Mouse (Mus musculus) intestine, embryonic 14.5 days (tissue): ENCODE measurements around the gene Zfp385b. TPM values are rescaled to one million over a fixed set of nuclear protein-coding genes. Genes with fewer than 3 reads are reported as not detected.

Experiments used
- ATAC-seq: fragments of 200-750 bp; cut with Nextera tagmentation; replicated peaks from 2 replicates; pipeline ENCODE4 v1.8.0; 2017; ENCODE audit warnings: low read depth, moderate number of reproducible peaks, moderate TSS enrichment, moderate library complexity; ENCODE audit not compliant: low FRiP score, low TSS enrichment
- DNase-seq: peaks from one replicate; pipeline ENCODE4 v3.0.0-alpha.2; 2018; ENCODE audit warnings: low spot score
- H3K27ac ChIP-seq: fragments of 300-500 bp; sonication (generic); 2 replicates; pipeline ENCODE4 v1.5.1; 2014; ENCODE audit warnings: low read depth, mild to moderate bottlenecking, control low read depth
- H3K27me3 ChIP-seq: fragments of 300-500 bp; sonication (generic); replicated peaks from 2 replicates; pipeline ENCODE4 v1.6.1; 2014; ENCODE audit warnings: low read length, control low read depth; ENCODE audit not compliant: control insufficient read depth, insufficient read depth
- H3K36me3 ChIP-seq: fragments of 300-500 bp; sonication (generic); 2 replicates; pipeline ENCODE4 v1.6.1; 2014; ENCODE audit warnings: low read length, control low read depth; ENCODE audit not compliant: control insufficient read depth, insufficient read depth
- H3K4me1 ChIP-seq: fragments of 300-500 bp; sonication (generic); replicated peaks from 2 replicates; pipeline ENCODE4 v1.6.1; 2014; ENCODE audit warnings: low read length, control low read depth, mixed read lengths; ENCODE audit not compliant: control insufficient read depth, insufficient read depth
- H3K4me2 ChIP-seq: fragments of 300-500 bp; sonication (generic); 2 replicates; pipeline ENCODE4 v1.6.1; 2014; ENCODE audit warnings: low read length
- H3K4me3 ChIP-seq: fragments of 300-500 bp; sonication (generic); 2 replicates; pipeline ENCODE4 v1.5.1; 2014; ENCODE audit warnings: low read depth, low read length, control low read depth, mixed read lengths
- H3K9ac ChIP-seq: fragments of 300-500 bp; sonication (generic); 2 replicates; pipeline ENCODE4 v1.6.1; 2014; ENCODE audit warnings: mild to moderate bottlenecking, low read length
- H3K9me3 ChIP-seq: fragments of 300-500 bp; sonication (generic); 2 replicates; pipeline ENCODE4 v1.6.1; 2016; ENCODE audit warnings: low read length, control low read depth; ENCODE audit not compliant: control insufficient read depth
- WGBS: fragments of 180-500 bp; shearing (Covaris S2); extraction: QIAGEN DNeasy Blood & Tissue Kit; methylation state at CpG from one replicate; pipeline ENCODE4 v1.1.7; 2014; 5-methylcytosine and 5-hydroxymethylcytosine counted together
- polyA plus RNA-seq: library from polyadenylated mRNA; unstranded; fragments of >200 nt; fragmentation: Nextera tagmentation; extraction: Ambion mirVana; gene quantifications from 2 replicates; pipeline ENCODE4 v1.2.1, GENCODE M21; 2014

Gene Zfp385b
- polyA plus RNA-seq, 1 experiment from 2014 or later, result 7.9 TPM

- Histone ChIP-seq H3K36me3 (no peaks in the 10 kb centered on the region), H3K27me3 (no peaks in the 10 kb centered on the region), H3K4me3 (no peak overlapping the region), H3K9me3 (no peaks in the 10 kb centered on the region), H3K9ac (no peak overlapping the region), H3K27ac (no peak overlapping the region), H3K4me1 (no peaks in the 10 kb centered on the region), H3K4me2 (no peak overlapping the region)
- DNase-seq, result no peak
- no peak for ATAC-seq
- WGBS, result 91% methylated on average over 6 of the region's 6 CpGs
These were observed 315.6 kb downstream of the Zfp385b start for GRCm38 (mm10) chr2:77503674-77504351.

DNA sequence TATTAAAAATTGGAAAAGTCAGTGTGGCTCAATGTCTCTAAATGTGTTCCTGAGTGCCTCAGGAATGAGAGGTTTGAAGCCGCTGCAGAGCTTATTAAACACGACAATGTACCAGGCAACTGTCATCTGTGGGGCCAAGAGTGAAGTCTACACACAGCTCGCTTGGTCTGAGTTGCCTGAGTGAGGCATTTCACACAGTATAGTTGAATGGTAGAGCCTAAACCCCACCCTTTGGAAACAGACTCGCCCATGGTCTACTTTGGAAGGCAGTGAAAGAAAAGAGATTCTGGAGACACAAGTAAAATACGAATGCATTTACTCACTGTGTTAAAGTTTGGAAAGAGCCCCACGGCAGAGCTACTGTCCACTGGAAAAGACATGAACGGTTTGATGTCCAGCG lies 316.2 kb downstream of the Zfp385b start:
- H3K4me1 ChIP-seq, result no peaks in the 10 kb centered on the region
- no peak overlapping the region for H3K27ac ChIP-seq
- H3K4me3 ChIP-seq, result no peak overlapping the region
- H3K9me3 ChIP-seq, result no peaks in the 10 kb centered on the region
- H3K9ac ChIP-seq, result no peak overlapping the region
- DNase-seq (no peak), ATAC-seq (no peak)
- WGBS, result 72% methylated on average over 8 of the region's 8 CpGs
- H3K4me2 ChIP-seq, result no peak overlapping the region
- no peaks in the 10 kb centered on the region for H3K27me3 ChIP-seq
- no peaks in the 10 kb centered on the region for H3K36me3 ChIP-seq

DNA sequence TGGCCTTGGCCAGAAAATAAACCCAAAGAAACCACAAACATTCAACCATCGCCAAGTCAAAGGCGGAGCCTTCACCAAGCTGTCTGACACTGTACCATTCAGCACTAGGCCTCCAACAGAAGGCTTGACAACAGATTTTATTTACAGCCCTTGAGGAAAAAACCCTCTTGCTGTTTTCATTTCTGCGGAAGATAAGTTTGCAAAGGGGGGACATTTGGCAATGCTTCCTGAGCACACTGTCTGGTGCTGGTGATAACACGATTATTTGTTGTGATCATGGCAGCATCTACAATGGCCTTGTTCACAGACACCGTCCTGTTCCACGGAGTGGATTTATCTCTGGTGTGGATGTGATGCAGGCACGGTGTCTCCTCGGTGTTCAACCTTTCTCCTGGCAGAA lies 317.0 kb downstream of the Zfp385b start:
- H3K36me3 ChIP-seq, result no peaks in the 10 kb centered on the region
- DNase-seq, result no peak
- 74% methylated on average over 8 of the region's 8 CpGs for WGBS
- no peaks in the 10 kb centered on the region for H3K9me3 ChIP-seq
- no peak overlapping the region for H3K27ac ChIP-seq
- H3K4me2 ChIP-seq, result no peak overlapping the region
- H3K9ac ChIP-seq, result no peak overlapping the region
- no peak for ATAC-seq
- H3K4me3 ChIP-seq, result no peak overlapping the region
- H3K27me3 ChIP-seq, result no peaks in the 10 kb centered on the region
- H3K4me1 ChIP-seq, result no peaks in the 10 kb centered on the region

- WGBS, result 74% methylated on average over 6 of the region's 6 CpGs
- ATAC-seq, result no peak
These were observed 319.0 kb downstream of the Zfp385b start for GRCm38 (mm10) chr2:77500480-77500879.

DNA sequence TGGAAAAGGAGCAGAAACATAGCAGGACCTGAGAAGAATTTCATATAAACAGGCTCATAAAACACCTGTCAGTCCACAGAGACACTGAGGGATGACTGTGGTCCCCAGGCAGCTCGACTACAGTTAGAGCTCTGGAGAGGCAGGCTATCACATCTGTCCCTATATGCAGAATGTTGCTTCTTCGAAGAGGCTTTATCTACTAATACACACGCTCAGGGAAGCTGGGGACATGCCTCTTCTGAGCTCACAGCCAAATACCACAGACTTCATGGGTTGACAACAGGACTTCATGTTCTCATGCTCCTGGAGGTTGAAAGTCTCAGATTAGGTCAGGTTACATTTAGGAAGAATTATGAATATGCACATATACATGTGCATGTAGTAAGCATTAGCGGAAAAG lies 321.1 kb downstream of the Zfp385b start:
- Histone ChIP-seq H3K27me3 (no peaks in the 10 kb centered on the region), H3K9ac (no peak overlapping the region), H3K27ac (no peak overlapping the region), H3K9me3 (no peaks in the 10 kb centered on the region; the same call in 1 of the 2 replicates), H3K4me1 (no peaks in the 10 kb centered on the region), H3K4me3 (no peak overlapping the region), H3K36me3 (no peaks in the 10 kb centered on the region), H3K4me2 (no peak overlapping the region)
- DNase-seq, result no peak
- ATAC-seq, result no peak
- WGBS, result 79% methylated on average over 4 of the region's 4 CpGs

More at GRCm38 (mm10) chr2:77500480-77500879, 319.0 kb downstream of the Zfp385b start:
- no peaks in the 10 kb centered on the region for H3K4me1 ChIP-seq
- no peaks in the 10 kb centered on the region for H3K36me3 ChIP-seq
- no peaks in the 10 kb centered on the region; the same call in 1 of the 2 replicates for H3K9me3 ChIP-seq
- H3K4me3 ChIP-seq, result no peak overlapping the region
- no peak for DNase-seq
- no peak overlapping the region for H3K27ac ChIP-seq
- no peak overlapping the region for H3K4me2 ChIP-seq
- no peak overlapping the region for H3K9ac ChIP-seq
- no peaks in the 10 kb centered on the region for H3K27me3 ChIP-seq

DNA sequence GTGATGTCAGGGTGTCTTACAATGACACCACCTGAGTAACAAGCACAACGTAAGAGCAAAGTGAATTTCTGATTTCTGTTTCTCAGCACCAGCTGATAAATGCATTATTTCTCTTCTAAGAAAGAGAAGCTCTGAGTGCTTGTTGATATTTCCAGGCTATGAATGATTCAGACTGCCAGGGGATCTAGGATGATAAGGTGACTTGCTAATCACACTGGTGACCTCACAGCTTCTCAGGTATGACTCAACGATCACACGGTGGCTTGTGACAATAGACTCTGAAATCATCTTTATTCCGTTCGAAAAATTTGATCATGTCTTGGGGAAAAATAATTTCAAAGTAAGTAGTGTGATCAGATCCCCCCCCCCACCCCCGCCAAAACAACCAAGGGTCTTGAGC lies 321.5 kb downstream of the Zfp385b start:
- ATAC-seq, result no peak
- no peaks in the 10 kb centered on the region for H3K27me3 ChIP-seq
- no peak for DNase-seq
- H3K27ac ChIP-seq, result no peak overlapping the region
- no peaks in the 10 kb centered on the region for H3K4me1 ChIP-seq
- H3K9me3 ChIP-seq, result no peaks in the 10 kb centered on the region; the same call in 1 of the 2 replicates
- H3K9ac ChIP-seq, result no peak overlapping the region
- H3K4me2 ChIP-seq, result no peak overlapping the region
- no peak overlapping the region for H3K4me3 ChIP-seq
- WGBS, result 90% methylated on average over 6 of the region's 6 CpGs
- H3K36me3 ChIP-seq, result no peaks in the 10 kb centered on the region

- no peak overlapping the region for H3K27ac ChIP-seq
- WGBS, result 91% methylated on average over 7 of the region's 7 CpGs
- H3K4me2 ChIP-seq, result no peak overlapping the region
- no peaks in the 10 kb centered on the region for H3K36me3 ChIP-seq
- H3K9me3 ChIP-seq, result no peaks in the 10 kb centered on the region; the same call in 1 of the 2 replicates
- no peak overlapping the region for H3K4me3 ChIP-seq
- DNase-seq (no peak), ATAC-seq (no peak)
- no peaks in the 10 kb centered on the region for H3K27me3 ChIP-seq
- H3K4me1 ChIP-seq, result no peaks in the 10 kb centered on the region
- no peak overlapping the region for H3K9ac ChIP-seq
These were observed 323.4 kb downstream of the Zfp385b start for GRCm38 (mm10) chr2:77496071-77496470.

GRCm38 (mm10) chr2:77495344-77495743 lies 324.1 kb downstream of the Zfp385b start:
- Histone ChIP-seq H3K4me1 (no peaks in the 10 kb centered on the region), H3K9me3 (no peaks in the 10 kb centered on the region; the same call in 1 of the 2 replicates), H3K27ac (no peak overlapping the region), H3K27me3 (no peaks in the 10 kb centered on the region), H3K36me3 (no peaks in the 10 kb centered on the region), H3K4me2 (no peak overlapping the region), H3K4me3 (no peak overlapping the region), H3K9ac (no peak overlapping the region)
- whole genome bisulfite sequencing, result 90% methylated on average over 4 of the region's 4 CpGs
- DNase-seq (no peak), ATAC-seq (no peak)

- H3K27ac ChIP-seq, result no peak overlapping the region
- no peaks in the 10 kb centered on the region; the same call in 1 of the 2 replicates for H3K9me3 ChIP-seq
- no peaks in the 10 kb centered on the region for H3K27me3 ChIP-seq
- no peak overlapping the region for H3K4me2 ChIP-seq
- no peaks in the 10 kb centered on the region for H3K4me1 ChIP-seq
- ATAC-seq (no peak), DNase-seq (no peak)
- no peak overlapping the region for H3K9ac ChIP-seq
- no peaks in the 10 kb centered on the region for H3K36me3 ChIP-seq
- no peak overlapping the region for H3K4me3 ChIP-seq
- WGBS, result 93% methylated on average over 8 of the region's 8 CpGs
These were observed 325.7 kb downstream of the Zfp385b start for GRCm38 (mm10) chr2:77493695-77494094.
